Mouse (Mus musculus): ENCODE data around the gene Cacna2d1.

GRCm38 (mm10) chr5:16062773-16063172 lies 128.3 kb downstream of the Cacna2d1 start:
- TF ChIP-seq CTCF (IDR thresholded peaks at IDR 0.05; ENCODE audit: low read depth, low read length) (no peak), GATA1 (IDR thresholded peaks at IDR 0.05; ENCODE audit: borderline replicate concordance, low read length) (no peak), GATA2 (IDR thresholded peaks at IDR 0.05; ENCODE audit: borderline replicate concordance, low read depth, low read length) (no peak), POLR2AphosphoS5 (IDR thresholded peaks at IDR 0.05; ENCODE audit: insufficient replicate concordance, low read depth, low read length) (no peak), TAL1 (conservative IDR thresholded peaks at IDR 0.05; ENCODE audit: low read depth, low read length) (no peak)
